Mouse (Mus musculus) cerebellum, adult 8-10 months (tissue): Measurements from ENCODE around the gene Wdfy4.
A peak's percentile ranks its signal among the peaks of the same experiment; 100 is the strongest.

Experiments used
- DNase-seq: peaks from one replicate; pipeline ENCODE4 v3.0.0; 2022

Wdfy4 gene

GRCm38 (mm10) chr14:32960481-32960880, 224.8 kb downstream of the Wdfy4 start:
- peak; percentile 23 for DNase-seq

- DNase-seq: no peak
Observed at GRCm38 (mm10) chr14:32958671-32959070, 226.6 kb downstream of the Wdfy4 start.

GRCm38 (mm10) chr14:32956486-32956885, 228.8 kb downstream of the Wdfy4 start:
- no peak for DNase-seq

GRCm38 (mm10) chr14:32950312-32951301, 234.7 kb downstream of the Wdfy4 start:
- DNase-seq: no peak

- DNase-seq: no peak
Observed at GRCm38 (mm10) chr14:32947512-32947911, 237.8 kb downstream of the Wdfy4 start.

- no peak for DNase-seq
Observed at GRCm38 (mm10) chr14:32939217-32939616, 246.1 kb downstream of the Wdfy4 start.

GRCm38 (mm10) chr14:32934064-32934463, 251.2 kb downstream of the Wdfy4 start:
- DNase-seq: no peak

- no peak for DNase-seq
Observed at GRCm38 (mm10) chr14:32932220-32932619, 253.1 kb downstream of the Wdfy4 start.

GRCm38 (mm10) chr14:32931709-32932108, 253.6 kb downstream of the Wdfy4 start:
- no peak for DNase-seq

- no peak for DNase-seq
Observed at GRCm38 (mm10) chr14:32923871-32924270, 261.4 kb downstream of the Wdfy4 start.

- no peak for DNase-seq
Observed at GRCm38 (mm10) chr14:32917919-32918318, 267.4 kb downstream of the Wdfy4 start.

- DNase-seq: no peak
Observed at GRCm38 (mm10) chr14:32915360-32915759, 269.9 kb downstream of the Wdfy4 start.

- DNase-seq: no peak
Observed at GRCm38 (mm10) chr14:32911187-32911586, 274.1 kb downstream of the Wdfy4 start.
